Mouse (Mus musculus): ENCODE data around the gene Gm20914. TPM values are rescaled to one million over a fixed set of nuclear protein-coding genes. Genes with fewer than 3 reads are reported as not detected.
"Not testable (repeated sequence)": the region's sequence is repeated elsewhere in the genome, so short reads cannot be mapped to it uniquely, and the experiment has no call there.

Gm20914 gene
- polyA plus RNA-seq (2014; fragmentation: Nextera tagmentation; extraction: Ambion mirVana): not detected in 2 replicates

- not testable (repeated sequence) for H3K27me3 ChIP-seq (ENCODE audit: control insufficient read depth, insufficient read depth, low read length); DNase-seq (ENCODE audit: low spot score); H3K4me3 ChIP-seq (ENCODE audit: low read depth, low read length); H3K4me2 ChIP-seq (replicated peaks; ENCODE audit: low read depth, low read length); H3K36me3 ChIP-seq (ENCODE audit: control insufficient read depth, insufficient read depth, low read length); H3K4me1 ChIP-seq (replicated peaks; ENCODE audit: control insufficient read depth, insufficient read depth, low read length); H3K27ac ChIP-seq (ENCODE audit: low read depth, low read length); H3K9me3 ChIP-seq (ENCODE audit: control insufficient read depth, low read length); H3K9ac ChIP-seq (ENCODE audit: low read depth, low read length); ATAC-seq (ENCODE audit: low FRiP score)
- WGBS: no CpG with 5 or more reads among the region's 4 CpGs
Observed at GRCm38 (mm10) chrY:5725678-5726077, at the start of gene Gm20914. Gene Gm20914 (plus strand): TSS chrY:5725978.

Other genes starting within 250 kb of the Gm20914 start
- gene Gm21854, start 69.0 kb upstream of the Gm20914 start, polyA plus RNA-seq (2014; fragmentation: Nextera tagmentation; extraction: Ambion mirVana): not detected in 2 replicates
- not detected in 2 replicates for gene Gm28171, start 67.4 kb downstream of the Gm20914 start, polyA plus RNA-seq (2014; fragmentation: Nextera tagmentation; extraction: Ambion mirVana)
- gene Gm21778, start 216.5 kb downstream of the Gm20914 start, polyA plus RNA-seq (2014; fragmentation: Nextera tagmentation; extraction: Ambion mirVana): not detected in 2 replicates

Measured in hindbrain, embryonic 11.5 days (tissue).